Mouse (Mus musculus): ENCODE measurements around the gene Avl9. TPM values are rescaled to one million over a fixed set of nuclear protein-coding genes. Genes with fewer than 3 reads are reported as not detected.

Avl9 gene
- total RNA-seq (2023) = 10 to 100 TPM; 45.6 to 46.9 TPM

GRCm38 (mm10) chr6:56714574-56715269, at the start of gene Avl9:
Gene Avl9, plus strand, starts transcription at chr6:56714899.

DNA sequence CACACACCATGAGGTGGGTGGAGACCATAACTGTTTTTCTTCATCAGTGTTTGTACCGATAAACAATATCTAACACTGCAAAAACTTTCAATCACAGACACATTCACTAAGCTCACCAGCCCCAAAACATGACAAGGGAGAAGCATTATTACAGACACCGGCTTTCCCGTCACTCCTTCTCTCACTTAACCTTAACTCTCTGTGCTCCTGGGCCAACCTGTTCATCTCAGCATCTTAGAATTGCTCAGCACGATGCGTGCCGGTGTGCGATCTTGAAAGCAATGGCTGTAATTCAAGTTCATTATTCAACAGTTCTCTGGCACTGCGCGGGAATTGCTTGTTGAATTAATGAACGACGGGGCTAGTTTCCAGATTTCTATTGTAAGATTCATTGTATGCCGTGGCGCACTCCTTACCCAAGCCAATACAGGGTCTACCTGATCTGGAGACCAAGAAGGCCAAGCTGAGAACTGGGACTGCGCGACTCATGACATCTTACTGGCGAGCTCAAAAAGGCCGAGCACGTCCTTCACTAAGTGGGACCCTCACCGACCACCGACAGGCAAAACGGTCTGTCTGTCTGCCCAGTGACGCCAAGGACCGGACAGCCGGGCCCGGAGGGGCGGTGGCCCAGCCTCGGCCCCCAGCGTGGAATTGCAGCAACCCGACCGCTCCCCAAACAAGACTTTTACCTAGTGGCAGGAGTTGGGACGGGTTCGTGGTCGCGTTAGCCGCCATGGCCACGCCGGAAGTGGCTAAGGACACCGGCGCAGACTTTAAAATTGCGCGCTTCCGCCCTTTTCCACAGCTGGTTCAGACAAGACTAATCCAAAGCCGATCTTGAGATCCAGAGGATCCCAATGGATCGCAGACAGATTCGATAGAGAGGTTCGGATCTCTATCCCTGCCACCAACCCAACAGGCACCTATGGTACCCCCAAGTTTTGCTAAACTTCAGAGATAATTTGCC, 10.5 kb upstream of the Avl9 start, which contains the start of gene Lsm5:
Gene Lsm5 (minus strand): TSS at position 780 of the 970 bp plus-strand sequence.

GRCm38 (mm10) chr6:56797311-56798151, 82.8 kb downstream of the Avl9 start, which contains the start of gene Kbtbd2:
Gene Kbtbd2, minus strand, starts transcription at chr6:56797813.

Other genes starting within 250 kb of the Avl9 start
- not detected for gene Pde1c, start 145.8 kb upstream of the Avl9 start, total RNA-seq (2023)
- 10 to 100 TPM; 22.9 to 23.6 TPM for gene Lsm5, start 10.2 kb upstream of the Avl9 start, total RNA-seq (2023)
- gene Kbtbd2, start 82.9 kb downstream of the Avl9 start, total RNA-seq (2023) = 10 to 100 TPM; 48.3 to 49.5 TPM
- 1 to 10 TPM; 4.7 to 5.1 TPM for gene Fkbp9, start 117.2 kb downstream of the Avl9 start, total RNA-seq (2023)
- 10 to 100 TPM; 19.1 to 22.6 TPM for gene Nt5c3, start 209.0 kb downstream of the Avl9 start, total RNA-seq (2023)
- gene Vmn1r4, start 209.1 kb downstream of the Avl9 start, total RNA-seq (2023) = not detected